27 mouse cellular contexts compared by ENCODE assay signal in the genomic region with DNA sequence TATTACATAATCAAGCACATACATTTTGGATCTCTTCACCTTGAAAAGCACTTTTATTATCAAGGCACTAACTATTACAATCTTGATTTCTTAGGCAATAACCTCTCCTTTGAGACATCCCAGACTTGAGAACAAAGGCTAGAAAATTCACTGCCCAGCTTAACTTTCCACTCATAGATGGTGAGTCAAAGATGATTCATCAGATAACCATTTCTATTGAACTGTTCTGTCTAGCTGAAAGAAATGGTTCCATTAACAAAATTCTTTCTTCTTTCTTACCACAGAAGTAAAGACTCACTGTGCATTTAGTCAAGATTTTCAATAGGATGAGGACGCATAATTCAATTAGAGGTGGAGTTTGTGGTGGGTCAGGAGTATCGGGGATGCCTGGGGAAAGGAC.
A peak's percentile ranks its signal among the peaks of the same experiment; 100 is the strongest.
DNase-seq lines count a peak whose midpoint lies in the region; ATAC-seq and TF ChIP-seq lines count a peak whose summit lies in the region.
"Had no signal": no experiment of that assay in that cellular context is flagged by ENCODE, and none has a peak within 500 bp of the region (broad histone marks: within the 10 kb centered on the region; RNA-seq: fewer than 3 reads in every experiment).

No protein-coding gene starts in this region.

- peak; percentile 73 for ATAC-seq in Patski
- ATAC-seq in hindbrain, embryonic 12.5 days (ENCODE audit: low FRiP score) = no peak
- ATAC-seq: forebrain, embryonic 14.5 days; forebrain, postnatal 0 days; hindbrain, embryonic 16.5 days; intestine, embryonic 15.5 days had no signal

- POLR2A ChIA-PET in Patski (lab: Charles Lee) = no interaction called here

- CTCF ChIA-PET in Patski (lab: Charles Lee) = no interaction called here

- in situ Hi-C loops in Patski (cut with MboI; ENCODE audit: low pct_unique_long_range_greater_than_20kb) = no loop called here

- H3K79me3 ChIP-seq in C2C12 (ENCODE audit: low read depth) = no peaks in the 10 kb centered on the region

- H3K4me3 ChIP-seq in C2C12 (ENCODE audit: insufficient read depth, poor library complexity, severe bottlenecking) (no peak overlapping the region), myocyte (no peak overlapping the region)
- H3K4me3 ChIP-seq in hindbrain, embryonic 12.5 days = no peak overlapping the region
- H3K4me3 ChIP-seq: embryonic facial prominence, embryonic 10.5 days; embryonic facial prominence, embryonic 13.5 days; gastrocnemius, adult 2 months; hindbrain, embryonic 13.5 days; intestine, embryonic 15.5 days had no signal

- no peak for TF ChIP-seq POLR2A in myocyte (IDR thresholded peaks at IDR 0.05; ENCODE audit: insufficient read length, low read depth)

- H3K4me2 ChIP-seq in myocyte (ENCODE audit: low read depth) = peak overlapping the region; percentile 58
- H3K4me2 ChIP-seq in hindbrain, embryonic 12.5 days (replicated peaks) = no peak overlapping the region
- H3K4me2 ChIP-seq: embryonic facial prominence, embryonic 13.5 days; heart, embryonic 11.5 days; hindbrain, embryonic 13.5 days; intestine, embryonic 15.5 days had no signal

- H3ac ChIP-seq in C2C12 (ENCODE audit: control insufficient read depth, insufficient read length, low read depth) = no peak overlapping the region
- no peak overlapping the region for H3ac ChIP-seq in myocyte (ENCODE audit: control insufficient read depth, insufficient read length)

- H3K27ac ChIP-seq in hindbrain, embryonic 12.5 days = no peak overlapping the region
- H3K27ac ChIP-seq: embryonic facial prominence, embryonic 10.5 days; embryonic facial prominence, embryonic 13.5 days; gastrocnemius, adult 2 months; hindbrain, embryonic 13.5 days; intestine, embryonic 15.5 days had no signal

- H3K79me2 ChIP-seq in C2C12 (ENCODE audit: control insufficient read depth, insufficient read depth) (no peaks in the 10 kb centered on the region), myocyte (ENCODE audit: control insufficient read depth, insufficient read depth) (no peaks in the 10 kb centered on the region)

- DNase-seq in 3134 (ENCODE audit: extremely low read depth, insufficient read length, low spot score) = peak; percentile 60
- no peak for DNase-seq in Patski (ENCODE audit: low read depth, low spot score)
- DNase-seq in lung, postnatal 36 days = no peak
- no peak for DNase-seq in adrenal gland, adult 18-20 months (ENCODE audit: low spot score in 2 of 2)
- DNase-seq in spleen, adult 18-20 months = no peak
- DNase-seq: adrenal gland, adult 2 months; adrenal gland, postnatal 25 days; cerebellum, adult 11-12 months; cerebellum, adult 8-10 months; cerebellum, postnatal 10 days; cerebellum, postnatal 36 days; embryo, embryonic 11 days; forebrain, postnatal 0 days; gastrocnemius, adult 2 months; gastrocnemius, postnatal 14 days; heart, adult 11 months had no signal

- no peak overlapping the region for H3K9ac ChIP-seq in hindbrain, embryonic 12.5 days
- H3K9ac ChIP-seq: embryonic facial prominence, embryonic 13.5 days; forebrain, postnatal 0 days; hindbrain, embryonic 13.5 days; intestine, embryonic 15.5 days had no signal

- no peak for TF ChIP-seq CTCF in C2C12 (IDR thresholded peaks at IDR 0.05; ENCODE audit: control insufficient read depth, insufficient read depth, insufficient read length)
- no peak for TF ChIP-seq CTCF in Patski (IDR thresholded peaks at IDR 0.05)

- no peaks in the 10 kb centered on the region for H3K9me3 ChIP-seq in hindbrain, embryonic 12.5 days (replicated peaks)
- H3K9me3 ChIP-seq: embryonic facial prominence, embryonic 10.5 days; embryonic facial prominence, embryonic 13.5 days; G1E; hindbrain, embryonic 13.5 days; intestine, embryonic 15.5 days had no signal

- H3K27me3 ChIP-seq in C2C12 (ENCODE audit: control insufficient read depth, insufficient read depth, insufficient read length) (no peaks in the 10 kb centered on the region), Patski (no peaks in the 10 kb centered on the region), myocyte (ENCODE audit: control insufficient read depth, insufficient read depth, insufficient read length) (no peaks in the 10 kb centered on the region)
- H3K27me3 ChIP-seq in hindbrain, embryonic 12.5 days = no peaks in the 10 kb centered on the region
- H3K27me3 ChIP-seq: embryonic facial prominence, embryonic 13.5 days; hindbrain, embryonic 13.5 days; intestine, embryonic 15.5 days had no signal

- 89% methylated on average over 2 of the region's 2 CpGs for WGBS in hindbrain, embryonic 12.5 days

- H3K36me3 ChIP-seq in C2C12 (ENCODE audit: control insufficient read depth, insufficient read depth) = no peaks in the 10 kb centered on the region
- no peaks in the 10 kb centered on the region for H3K36me3 ChIP-seq in myocyte (ENCODE audit: control insufficient read depth, insufficient read depth)
- no peaks in the 10 kb centered on the region for H3K36me3 ChIP-seq in hindbrain, embryonic 12.5 days
- H3K36me3 ChIP-seq: embryonic facial prominence, embryonic 10.5 days; embryonic facial prominence, embryonic 13.5 days; G1E; hindbrain, embryonic 13.5 days; intestine, embryonic 15.5 days had no signal

- H3K4me1 ChIP-seq in hindbrain, embryonic 12.5 days = no peaks in the 10 kb centered on the region
- H3K4me1 ChIP-seq: embryonic facial prominence, embryonic 10.5 days; embryonic facial prominence, embryonic 13.5 days; hindbrain, embryonic 13.5 days; intestine, embryonic 15.5 days had no signal

TF ChIP-seq in C2C12, 6 proteins besides CTCF, POLR2A, EP300 and RAD21:
- TF ChIP-seq MYOG (IDR thresholded peaks at IDR 0.05; ENCODE audit: control insufficient read depth, extremely low read depth, insufficient read length) = no peak
- TF ChIP-seq CEBPB (IDR thresholded peaks at IDR 0.05; ENCODE audit: low read depth) = peak; percentile 90
- TF ChIP-seq FOSL1 (IDR thresholded peaks at IDR 0.05; ENCODE audit: insufficient read depth, low read length, poor library complexity, severe bottlenecking) = peak; percentile 97

TF ChIP-seq in myocyte, 11 proteins besides CTCF, POLR2A, EP300 and RAD21:
- no peak for TF ChIP-seq E2F4 (IDR thresholded peaks at IDR 0.05; ENCODE audit: insufficient read depth)
- TF ChIP-seq TCF3 (IDR thresholded peaks at IDR 0.05; ENCODE audit: insufficient read length, low read depth) = no peak
- TF ChIP-seq USF1 (IDR thresholded peaks at IDR 0.05; ENCODE audit: low read depth) = no peak
- TF ChIP-seq MYOD1 (IDR thresholded peaks at IDR 0.05; ENCODE audit: control insufficient read depth in 1 of 3, insufficient read length in 2 of 3, low read depth in 2 of 3) = no peak
- no peak for TF ChIP-seq POLR2AphosphoS2 (IDR thresholded peaks at IDR 0.05; ENCODE audit: insufficient read length, low read depth)
- no peak; the same call in 1 of the 2 replicates for TF ChIP-seq CEBPB (IDR thresholded peaks at IDR 0.05; ENCODE audit: insufficient read depth, poor library complexity, severe bottlenecking)
- no peak for TF ChIP-seq MYOG (IDR thresholded peaks at IDR 0.05; ENCODE audit: control insufficient read depth in 1 of 3, insufficient read depth in 1 of 3, insufficient read length in 2 of 3, low read depth in 2 of 3)
